Mouse (Mus musculus): ENCODE results near the gene Klf16. TPM values are rescaled to one million over a fixed set of nuclear protein-coding genes. Genes with fewer than 3 reads are reported as not detected.

Gene Klf16
- polyA plus RNA-seq, 1 experiment from 2014 or later: 11.3 TPM

- 87% methylated on average over 8 of the region's 8 CpGs for WGBS
- H3K4me2 ChIP-seq (replicated peaks): no peak overlapping the region
- no peaks in the 10 kb centered on the region for H3K27me3 ChIP-seq
- no peaks in the 10 kb centered on the region for H3K9me3 ChIP-seq (replicated peaks)
- H3K27ac ChIP-seq (replicated peaks): no peak overlapping the region
- ATAC-seq (ENCODE audit: insufficient number of reproducible peaks, low FRiP score, low TSS enrichment, low read depth): no peak
- no peak overlapping the region for H3K4me3 ChIP-seq (replicated peaks)
- peaks cover 24% of the 10 kb centered on the region for H3K36me3 ChIP-seq
- peaks cover 17% of the 10 kb centered on the region for H3K4me1 ChIP-seq
- H3K9ac ChIP-seq: no peak overlapping the region
Measured at GRCm38 (mm10) chr10:80553575-80553974, 23.5 kb downstream of the Klf16 start.

GRCm38 (mm10) chr10:80552364-80552763 is 24.8 kb downstream of the Klf16 start:
- Histone ChIP-seq H3K9ac (no peak overlapping the region), H3K4me1 (peaks cover 5% of the 10 kb centered on the region), H3K36me3 (peaks cover 36% of the 10 kb centered on the region), H3K9me3 (replicated peaks) (no peaks in the 10 kb centered on the region), H3K27me3 (no peaks in the 10 kb centered on the region), H3K4me2 (replicated peaks) (no peak overlapping the region), H3K4me3 (replicated peaks) (no peak overlapping the region), H3K27ac (replicated peaks) (no peak overlapping the region)
- no peak for ATAC-seq (ENCODE audit: insufficient number of reproducible peaks, low FRiP score, low TSS enrichment, low read depth)
- 64% methylated on average over 9 of the region's 9 CpGs for WGBS

GRCm38 (mm10) chr10:80549279-80549678 is 27.8 kb downstream of the Klf16 start:
- Histone ChIP-seq H3K4me1 (no peaks in the 10 kb centered on the region), H3K36me3 (peaks cover 67% of the 10 kb centered on the region), H3K9ac (no peak overlapping the region), H3K9me3 (replicated peaks) (no peaks in the 10 kb centered on the region), H3K4me2 (replicated peaks) (no peak overlapping the region), H3K27ac (replicated peaks) (no peak overlapping the region), H3K4me3 (replicated peaks) (no peak overlapping the region), H3K27me3 (no peaks in the 10 kb centered on the region)
- WGBS: 91% methylated on average over 21 of the region's 21 CpGs
- ATAC-seq (ENCODE audit: insufficient number of reproducible peaks, low FRiP score, low TSS enrichment, low read depth): no peak

- no peak for ATAC-seq (ENCODE audit: insufficient number of reproducible peaks, low FRiP score, low TSS enrichment, low read depth)
- H3K9me3 ChIP-seq (replicated peaks): no peaks in the 10 kb centered on the region
- H3K9ac ChIP-seq: no peak overlapping the region; the same call in 1 of the 2 replicates
- no peak overlapping the region for H3K4me2 ChIP-seq (replicated peaks)
- peaks cover 75% of the 10 kb centered on the region for H3K36me3 ChIP-seq
- 72% methylated on average over 10 of the region's 10 CpGs for WGBS
- no peaks in the 10 kb centered on the region for H3K4me1 ChIP-seq
- no peak overlapping the region for H3K4me3 ChIP-seq (replicated peaks)
- H3K27me3 ChIP-seq: no peaks in the 10 kb centered on the region
- no peak overlapping the region for H3K27ac ChIP-seq (replicated peaks)
Measured at GRCm38 (mm10) chr10:80548428-80549006, 28.6 kb downstream of the Klf16 start.

GRCm38 (mm10) chr10:80547539-80547938 is 29.6 kb downstream of the Klf16 start:
- no peaks in the 10 kb centered on the region for H3K27me3 ChIP-seq
- no peaks in the 10 kb centered on the region for H3K4me1 ChIP-seq
- H3K4me2 ChIP-seq (replicated peaks): no peak overlapping the region
- H3K9me3 ChIP-seq (replicated peaks): no peaks in the 10 kb centered on the region
- H3K27ac ChIP-seq (replicated peaks): no peak overlapping the region
- no peak overlapping the region for H3K4me3 ChIP-seq (replicated peaks)
- ATAC-seq (ENCODE audit: insufficient number of reproducible peaks, low FRiP score, low TSS enrichment, low read depth): no peak
- H3K36me3 ChIP-seq: peaks cover 84% of the 10 kb centered on the region
- H3K9ac ChIP-seq: no peak overlapping the region
- 89% methylated on average over 15 of the region's 15 CpGs for WGBS

GRCm38 (mm10) chr10:80546945-80547344 is 30.2 kb downstream of the Klf16 start:
- H3K9ac ChIP-seq: no peak overlapping the region
- WGBS: 94% methylated on average over 4 of the region's 4 CpGs
- peaks cover 90% of the 10 kb centered on the region for H3K36me3 ChIP-seq

GRCm38 (mm10) chr10:80545590-80545989 is 31.5 kb downstream of the Klf16 start:
- no peak overlapping the region for H3K4me2 ChIP-seq (replicated peaks)
- H3K9ac ChIP-seq: no peak overlapping the region
- peaks cover 93% of the 10 kb centered on the region for H3K36me3 ChIP-seq
- H3K9me3 ChIP-seq (replicated peaks): no peaks in the 10 kb centered on the region
- H3K27me3 ChIP-seq: no peaks in the 10 kb centered on the region
- H3K4me1 ChIP-seq: no peaks in the 10 kb centered on the region
- no peak overlapping the region for H3K27ac ChIP-seq (replicated peaks)
- no peak for ATAC-seq (ENCODE audit: insufficient number of reproducible peaks, low FRiP score, low TSS enrichment, low read depth)
- no peak overlapping the region for H3K4me3 ChIP-seq (replicated peaks)
- 92% methylated on average over 8 of the region's 8 CpGs for WGBS

More at GRCm38 (mm10) chr10:80546945-80547344, 30.2 kb downstream of the Klf16 start:
- Histone ChIP-seq H3K9me3 (replicated peaks) (no peaks in the 10 kb centered on the region), H3K27me3 (no peaks in the 10 kb centered on the region), H3K4me3 (replicated peaks) (no peak overlapping the region), H3K4me1 (no peaks in the 10 kb centered on the region), H3K4me2 (replicated peaks) (no peak overlapping the region), H3K27ac (replicated peaks) (no peak overlapping the region)
- no peak for ATAC-seq (ENCODE audit: insufficient number of reproducible peaks, low FRiP score, low TSS enrichment, low read depth)

- no peak overlapping the region for H3K4me3 ChIP-seq (replicated peaks)
- 93% methylated on average over 14 of the region's 14 CpGs for WGBS
- no peak overlapping the region for H3K4me2 ChIP-seq (replicated peaks)
- no peak overlapping the region for H3K9ac ChIP-seq
- no peak overlapping the region for H3K27ac ChIP-seq (replicated peaks)
- H3K27me3 ChIP-seq: peaks cover 3% of the 10 kb centered on the region
- ATAC-seq (ENCODE audit: insufficient number of reproducible peaks, low FRiP score, low TSS enrichment, low read depth): no peak
- peaks cover 3% of the 10 kb centered on the region for H3K4me1 ChIP-seq
- peaks cover 76% of the 10 kb centered on the region for H3K36me3 ChIP-seq
- no peaks in the 10 kb centered on the region for H3K9me3 ChIP-seq (replicated peaks)
Measured at GRCm38 (mm10) chr10:80543873-80544272, 33.2 kb downstream of the Klf16 start.

- 33% methylated on average over 5 of the region's 5 CpGs for WGBS
- Histone ChIP-seq H3K9me3 (replicated peaks) (no peaks in the 10 kb centered on the region), H3K4me1 (peaks cover 13% of the 10 kb centered on the region), H3K27ac (replicated peaks) (no peak overlapping the region), H3K4me3 (replicated peaks) (no peak overlapping the region), H3K27me3 (peaks cover 38% of the 10 kb centered on the region), H3K9ac (no peak overlapping the region), H3K4me2 (replicated peaks) (no peak overlapping the region), H3K36me3 (peaks cover 32% of the 10 kb centered on the region)
- ATAC-seq (ENCODE audit: insufficient number of reproducible peaks, low FRiP score, low TSS enrichment, low read depth): no peak
Measured at GRCm38 (mm10) chr10:80539493-80539892, 37.6 kb downstream of the Klf16 start.

GRCm38 (mm10) chr10:80538710-80539394 is 38.3 kb downstream of the Klf16 start, which contains the start of gene Atp8b3:
Gene Atp8b3, minus strand, starts transcription at chr10:80539124.
- Histone ChIP-seq H3K27me3 (peaks cover 38% of the 10 kb centered on the region), H3K4me1 (peaks cover 13% of the 10 kb centered on the region), H3K9me3 (replicated peaks) (no peaks in the 10 kb centered on the region), H3K36me3 (peaks cover 26% of the 10 kb centered on the region), H3K27ac (replicated peaks) (no peak within 1 kb of the TSS), H3K4me3 (replicated peaks) (peak within 1 kb of the TSS; percentile 17; the same call in 1 of the 2 replicates), H3K9ac (no peak within 1 kb of the TSS), H3K4me2 (replicated peaks) (peak within 1 kb of the TSS; percentile 43)
- peak; percentile 62 for ATAC-seq (ENCODE audit: insufficient number of reproducible peaks, low FRiP score, low TSS enrichment, low read depth)
- 3% methylated on average over 30 of the region's 30 CpGs for WGBS

- Histone ChIP-seq H3K4me1 (peaks cover 13% of the 10 kb centered on the region), H3K36me3 (peaks cover 19% of the 10 kb centered on the region), H3K27me3 (peaks cover 38% of the 10 kb centered on the region), H3K9me3 (replicated peaks) (no peaks in the 10 kb centered on the region), H3K27ac (replicated peaks) (no peak overlapping the region), H3K4me3 (replicated peaks) (no peak overlapping the region), H3K4me2 (replicated peaks) (no peak overlapping the region), H3K9ac (no peak overlapping the region)
- 53% methylated on average over 5 of the region's 5 CpGs for WGBS
- no peak for ATAC-seq (ENCODE audit: insufficient number of reproducible peaks, low FRiP score, low TSS enrichment, low read depth)
Measured at GRCm38 (mm10) chr10:80538180-80538579, 38.9 kb downstream of the Klf16 start.
